Mouse (Mus musculus) liver, adult 2 months (tissue): Measurements from ENCODE around the gene Vps13a.

Experiments used
- CTCF ChIP-seq: fragments of 200-500 bp; IDR thresholded peaks from 2 replicates; pipeline ENCODE4 v1.5.1; 2011; ENCODE audit warnings: low read depth, low read length, control low read depth
- POLR2A ChIP-seq: fragments of 200-500 bp; IDR thresholded peaks from 2 replicates; pipeline ENCODE4 v1.6.1; 2011; ENCODE audit warnings: low read length, control low read depth; ENCODE audit not compliant: insufficient read depth; ENCODE audit errors: extremely low read depth

DNA sequence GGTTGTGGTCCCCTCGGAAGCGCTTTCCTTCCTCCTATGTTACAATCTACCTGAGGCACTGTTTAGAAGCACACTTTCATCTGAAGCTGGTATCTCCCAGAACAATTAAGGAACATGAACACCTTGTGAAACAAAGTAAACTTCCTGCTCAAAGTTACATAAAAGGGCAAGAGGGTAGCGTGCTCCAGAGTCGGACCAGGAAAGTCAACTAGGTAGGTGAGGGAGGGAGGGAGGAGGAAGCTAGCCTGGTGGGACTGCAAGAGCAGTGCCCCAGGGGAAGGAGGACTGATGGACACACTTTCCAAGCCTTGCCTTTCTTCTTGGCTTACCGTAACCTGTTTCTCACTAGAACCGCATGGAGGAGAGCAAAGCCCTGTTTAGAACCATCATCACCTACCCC is 173.1 kb downstream of the Vps13a start:
- TF ChIP-seq CTCF (no peak), POLR2A (no peak)
